10 mouse cellular contexts compared by ENCODE assay signal in the genomic region with DNA sequence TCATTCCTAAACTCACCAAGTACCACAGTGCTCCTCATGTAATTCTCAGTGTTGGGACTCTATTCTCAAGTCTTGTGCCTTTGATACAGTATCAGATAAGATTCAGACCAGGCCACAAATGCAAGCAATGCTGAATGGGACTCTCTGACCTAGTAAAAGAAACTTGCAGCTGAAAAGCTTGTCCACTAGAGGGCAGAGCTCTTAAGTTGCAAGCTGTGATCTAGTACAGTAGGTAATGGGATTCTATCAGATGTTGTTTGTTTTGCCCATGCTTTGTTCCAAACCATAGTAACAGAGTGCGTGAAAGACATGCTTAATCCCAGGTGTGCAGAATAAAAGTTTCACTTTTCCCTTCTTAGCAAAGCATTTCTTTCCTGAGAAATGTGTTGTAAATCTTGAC.
DNase-seq lines count a peak whose midpoint lies in the region; TF ChIP-seq lines count a peak whose summit lies in the region.
"Had no signal": no experiment of that assay in that cellular context is flagged by ENCODE, and none has a peak within 500 bp of the region (broad histone marks: within the 10 kb centered on the region; RNA-seq: fewer than 3 reads in every experiment).

No protein-coding gene starts in this region.

- peak; percentile 5 to 28 for DNase-seq in heart, postnatal 14 days
- no peak for DNase-seq in heart, adult 9 months (ENCODE audit: low spot score in 2 of 2)
- peak; percentile 16 for DNase-seq in urinary bladder, postnatal 14 days (ENCODE audit: low spot score)
- DNase-seq in urinary bladder, postnatal 4 days (ENCODE audit: low spot score in 2 of 2), result no peak
- DNase-seq in left cerebral cortex, adult 2 months (ENCODE audit: extremely low spot score in 1 of 2, low spot score in 2 of 2), result peak in 1 of 2 experiments; percentile 13
- no peak for DNase-seq in spleen, postnatal 10 days (ENCODE audit: low spot score in 2 of 2)
- no peak for DNase-seq in gastrocnemius, postnatal 10 days

- H3K4me3 ChIP-seq in cortical plate, adult 2 months (ENCODE audit: insufficient read depth, low read length), result no peak overlapping the region
- no peak overlapping the region for H3K4me3 ChIP-seq in left cerebral cortex, adult 2 months
- H3K4me3 ChIP-seq: embryonic facial prominence, embryonic 12.5 days; neural tube, embryonic 13.5 days had no signal

- no peak overlapping the region for H3K27ac ChIP-seq in cortical plate, adult 2 months (ENCODE audit: insufficient read depth, low read length)
- H3K27ac ChIP-seq in left cerebral cortex, adult 2 months, result no peak overlapping the region
- H3K27ac ChIP-seq: embryonic facial prominence, embryonic 12.5 days; neural tube, embryonic 13.5 days had no signal

- TF ChIP-seq POLR2A in cortical plate, adult 2 months (IDR thresholded peaks at IDR 0.05; ENCODE audit: extremely low read depth, insufficient read depth, low read length), result no peak

- intact Hi-C loops in heart, postnatal 14 days (cut with DNase I), result loop anchor here (10.0 kb wide), 2 partner anchors 240 to 1040 kb away; no protein-coding TSS in a partner anchor
- intact Hi-C loops in left cerebral cortex, adult 2 months (cut with DNase I), result loop anchor here (5.0 to 10.0 kb wide), 2 partner anchors 620 to 1043 kb away; no protein-coding TSS in a partner anchor

- no peaks in the 10 kb centered on the region for H3K4me1 ChIP-seq in cortical plate, adult 2 months (ENCODE audit: control insufficient read depth, insufficient read depth, low read length)
- H3K4me1 ChIP-seq: embryonic facial prominence, embryonic 12.5 days; neural tube, embryonic 13.5 days had no signal

- peak; percentile 34; the same call in 1 of the 2 replicates for TF ChIP-seq CTCF in cortical plate, adult 2 months (IDR thresholded peaks at IDR 0.05; ENCODE audit: extremely low read depth, insufficient read depth, low read length)
- TF ChIP-seq CTCF in left cerebral cortex, adult 2 months (IDR thresholded peaks at IDR 0.05), result peak; percentile 77

Comparison
In these comparisons a context has a peak if more than half of its experiments do, and no peak if none do; other contexts are left out.
1. DNase-seq: peak in heart, postnatal 14 days (2 of 2) and urinary bladder, postnatal 14 days (single experiment); none in heart, adult 9 months (0 of 2), urinary bladder, postnatal 4 days (0 of 2), spleen, postnatal 10 days (0 of 2) and gastrocnemius, postnatal 10 days (single experiment).